Mouse (Mus musculus) frontal cortex, postnatal 25 days (tissue): ENCODE measurements around the gene Col15a1.

Experiments used
- DNase-seq, 2 experiments: peaks; one replicate each; pipeline ENCODE4 v3.0.0; 2022; ENCODE audit warnings: low spot score in 2 of 2

Gene Col15a1

GRCm38 (mm10) chr4:47272452-47273130, 64.6 kb downstream of the Col15a1 start:
- DNase-seq, result no peak

DNA sequence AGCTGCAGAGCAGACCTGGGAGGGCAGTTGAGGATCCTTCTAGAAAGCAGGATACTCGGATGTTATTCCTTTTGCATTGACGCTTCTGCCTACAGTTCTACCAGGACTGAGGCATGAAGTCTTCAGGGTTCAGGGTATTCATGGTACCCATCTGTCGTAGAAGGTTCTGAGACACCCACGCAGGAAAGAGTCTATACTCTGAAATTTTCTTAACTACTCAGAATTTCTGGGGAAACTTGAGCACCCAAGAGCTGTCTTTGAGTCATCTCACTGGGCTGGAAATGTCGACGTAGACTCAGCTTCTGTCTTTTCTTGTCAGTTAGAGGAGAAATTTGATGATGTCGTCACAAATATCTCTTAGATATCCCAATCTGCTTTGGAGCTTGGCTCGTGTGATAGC, 65.8 kb downstream of the Col15a1 start:
- DNase-seq, result no peak

GRCm38 (mm10) chr4:47274911-47275310, 67.0 kb downstream of the Col15a1 start:
- DNase-seq, result no peak

DNA sequence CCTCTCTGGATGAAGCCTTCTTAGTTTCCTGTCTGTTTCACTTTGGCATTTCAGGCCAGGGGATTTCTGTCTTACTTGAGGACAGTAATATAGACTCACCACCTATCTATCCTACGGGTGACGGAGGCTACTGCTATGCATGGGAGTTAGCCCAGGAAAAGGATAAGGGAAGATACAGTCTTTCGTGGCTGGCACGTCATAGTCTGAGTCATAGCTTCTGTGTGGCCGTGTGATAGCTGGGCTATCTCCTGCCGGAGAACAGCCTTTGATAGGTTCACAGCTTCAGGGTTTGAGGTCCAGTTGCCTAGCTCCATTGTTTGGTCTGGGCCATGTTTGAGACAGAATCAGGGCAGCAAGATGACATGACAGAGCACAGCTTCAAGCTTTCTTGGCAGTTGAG, 70.4 kb downstream of the Col15a1 start:
- DNase-seq, result no peak

DNA sequence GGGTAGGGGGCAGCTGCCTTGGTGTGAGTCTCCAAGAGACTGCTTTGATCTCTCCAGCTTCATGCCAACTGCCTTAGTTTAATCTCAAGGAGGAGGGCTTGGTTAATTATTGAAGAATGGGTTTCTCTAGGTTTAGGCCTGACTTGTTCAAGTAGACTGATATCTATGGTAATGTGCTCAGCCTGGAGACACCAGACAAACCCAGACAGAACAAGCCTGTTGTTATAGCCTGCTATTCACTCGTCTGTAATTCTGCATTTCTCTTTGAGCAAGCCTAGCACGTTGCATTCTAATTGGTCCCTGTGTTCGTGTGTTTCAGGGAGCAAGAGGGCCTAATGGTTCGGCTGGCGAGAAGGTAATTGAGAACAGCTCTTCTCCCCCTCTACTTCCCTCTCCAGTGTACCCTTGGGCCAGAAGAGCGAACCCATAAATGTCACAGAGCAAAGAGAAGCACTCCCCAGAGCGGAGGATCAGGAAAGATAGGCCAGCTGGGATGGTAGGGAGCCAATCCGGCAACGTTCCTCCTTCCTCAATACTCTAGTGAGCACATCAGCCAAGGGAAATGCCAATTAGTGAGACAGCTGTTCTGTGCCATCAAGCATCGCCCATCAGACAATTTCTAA, 71.2 kb downstream of the Col15a1 start:
- no peak for DNase-seq

- no peak for DNase-seq
These were observed 72.2 kb downstream of the Col15a1 start for GRCm38 (mm10) chr4:47280126-47280525.

DNA sequence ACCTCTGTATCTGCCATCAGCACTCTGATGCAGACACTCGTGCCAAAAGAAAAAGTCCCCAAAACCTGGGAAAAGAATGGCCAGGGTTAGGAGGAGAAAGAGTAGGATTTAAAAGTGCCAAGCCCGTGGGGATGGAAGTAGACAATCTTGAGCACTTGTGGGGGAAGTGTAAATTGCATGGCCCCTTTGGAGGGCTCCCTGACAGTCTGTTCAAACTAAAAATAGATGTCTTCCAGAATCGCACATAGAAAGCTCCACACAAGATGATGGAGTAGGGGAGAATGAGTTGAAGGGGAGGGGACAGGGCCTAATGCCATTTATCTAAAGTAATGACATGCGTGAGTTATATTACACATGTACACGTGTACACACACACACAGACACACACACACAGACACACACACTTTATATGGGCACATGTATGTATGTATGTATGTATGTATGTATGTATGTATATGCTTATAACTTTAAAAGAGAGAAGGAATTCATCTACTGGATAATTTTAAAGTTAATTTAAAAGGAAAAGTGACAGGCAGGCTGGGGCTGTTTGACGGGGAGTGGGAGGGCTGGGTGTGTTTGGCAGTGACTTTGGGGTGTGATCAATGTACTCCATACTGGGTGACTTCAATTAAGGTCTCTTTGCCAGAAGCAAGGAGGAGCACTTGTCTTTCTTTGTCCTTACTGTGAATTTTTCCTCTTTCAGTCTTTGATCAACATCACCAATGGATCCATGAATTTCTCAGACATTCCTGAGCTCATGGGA, 74.1 kb downstream of the Col15a1 start:
- no peak for DNase-seq

DNA sequence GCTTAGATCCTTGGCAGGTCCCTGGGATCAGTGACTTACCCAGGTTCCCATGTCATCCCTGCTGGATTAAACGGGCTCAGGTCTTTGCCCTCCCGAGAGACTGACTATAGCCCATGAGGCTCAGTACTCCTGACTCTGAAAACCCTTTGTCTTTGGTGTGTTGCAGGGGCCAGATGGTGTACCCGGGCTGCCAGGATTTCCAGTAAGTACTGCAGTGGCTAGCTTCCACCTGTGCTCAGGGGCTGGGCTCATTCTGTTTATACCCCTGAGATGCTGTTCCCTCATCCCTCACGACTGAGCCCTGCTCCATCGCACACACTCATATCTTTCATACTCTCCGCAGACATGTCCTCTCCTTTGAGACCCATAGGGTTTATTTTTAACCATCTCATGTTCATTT, 76.3 kb downstream of the Col15a1 start:
- DNase-seq, result no peak

DNA sequence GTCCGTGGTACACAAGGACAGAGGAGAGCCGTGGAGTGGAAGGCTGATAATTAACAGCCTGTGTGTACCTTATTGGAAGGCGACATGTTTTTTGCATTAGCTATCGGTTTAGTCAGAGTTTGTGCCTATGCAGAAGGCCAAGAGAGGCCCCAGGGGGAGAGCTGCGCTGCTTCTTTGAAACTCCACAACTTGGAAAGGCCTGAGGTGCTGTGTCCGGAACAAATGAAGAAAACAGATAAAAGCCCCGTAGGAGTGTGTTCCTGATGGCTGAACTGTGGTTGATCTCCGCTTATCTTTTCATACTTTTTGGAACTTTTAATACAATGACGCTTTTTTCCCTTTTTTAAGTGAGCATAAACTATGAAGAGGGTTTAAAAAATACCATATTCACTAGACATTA, 76.9 kb downstream of the Col15a1 start:
- no peak for DNase-seq

GRCm38 (mm10) chr4:47286599-47287147, 78.7 kb downstream of the Col15a1 start:
- no peak for DNase-seq

DNA sequence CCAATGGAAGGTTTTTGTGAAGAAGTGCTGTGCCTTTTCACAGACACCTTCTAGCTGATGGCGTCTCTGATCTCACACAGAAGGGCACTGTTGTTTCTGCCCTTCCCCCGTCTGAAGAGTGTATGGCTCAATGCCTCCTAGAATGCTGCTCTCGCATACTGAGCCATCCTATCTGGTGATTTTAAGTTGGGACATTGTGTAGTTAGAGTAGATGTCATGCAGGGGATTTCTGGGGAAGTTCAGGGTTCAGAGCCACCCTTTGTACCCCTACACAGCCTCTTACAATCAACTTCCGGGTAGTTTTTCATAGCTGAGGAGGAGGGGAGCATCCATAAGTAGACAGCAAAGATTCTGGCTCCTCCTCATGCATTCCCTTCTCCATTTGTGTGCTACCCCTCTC, 79.5 kb downstream of the Col15a1 start:
- DNase-seq, result no peak

DNA sequence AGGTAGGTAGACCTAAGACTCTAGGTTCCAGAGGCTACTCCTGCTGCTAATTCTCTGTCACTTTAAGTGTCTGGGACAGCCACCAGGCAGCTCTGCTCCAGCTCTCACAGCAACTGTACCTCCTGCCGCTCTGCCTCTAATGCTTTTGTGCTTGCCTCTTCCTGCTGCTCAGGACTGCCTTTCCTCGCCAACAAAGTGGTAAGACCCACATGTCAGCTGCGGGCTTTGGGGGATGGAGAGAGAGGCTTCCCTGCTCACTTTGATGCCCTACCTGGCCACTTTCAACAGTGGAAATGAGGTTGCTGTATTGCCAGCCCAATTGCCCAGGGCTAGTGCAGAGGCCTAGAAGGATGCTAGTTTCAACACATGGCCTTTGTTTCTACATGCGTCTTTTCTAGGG, 80.3 kb downstream of the Col15a1 start:
- no peak for DNase-seq

GRCm38 (mm10) chr4:47289526-47289925, 81.6 kb downstream of the Col15a1 start:
- no peak for DNase-seq

- no peak for DNase-seq
These were observed 82.5 kb downstream of the Col15a1 start for GRCm38 (mm10) chr4:47290448-47290847.

- DNase-seq, result no peak
These were observed 83.1 kb downstream of the Col15a1 start for GRCm38 (mm10) chr4:47291013-47291412.

GRCm38 (mm10) chr4:47292956-47293355, 85.0 kb downstream of the Col15a1 start:
- DNase-seq, result no peak

DNA sequence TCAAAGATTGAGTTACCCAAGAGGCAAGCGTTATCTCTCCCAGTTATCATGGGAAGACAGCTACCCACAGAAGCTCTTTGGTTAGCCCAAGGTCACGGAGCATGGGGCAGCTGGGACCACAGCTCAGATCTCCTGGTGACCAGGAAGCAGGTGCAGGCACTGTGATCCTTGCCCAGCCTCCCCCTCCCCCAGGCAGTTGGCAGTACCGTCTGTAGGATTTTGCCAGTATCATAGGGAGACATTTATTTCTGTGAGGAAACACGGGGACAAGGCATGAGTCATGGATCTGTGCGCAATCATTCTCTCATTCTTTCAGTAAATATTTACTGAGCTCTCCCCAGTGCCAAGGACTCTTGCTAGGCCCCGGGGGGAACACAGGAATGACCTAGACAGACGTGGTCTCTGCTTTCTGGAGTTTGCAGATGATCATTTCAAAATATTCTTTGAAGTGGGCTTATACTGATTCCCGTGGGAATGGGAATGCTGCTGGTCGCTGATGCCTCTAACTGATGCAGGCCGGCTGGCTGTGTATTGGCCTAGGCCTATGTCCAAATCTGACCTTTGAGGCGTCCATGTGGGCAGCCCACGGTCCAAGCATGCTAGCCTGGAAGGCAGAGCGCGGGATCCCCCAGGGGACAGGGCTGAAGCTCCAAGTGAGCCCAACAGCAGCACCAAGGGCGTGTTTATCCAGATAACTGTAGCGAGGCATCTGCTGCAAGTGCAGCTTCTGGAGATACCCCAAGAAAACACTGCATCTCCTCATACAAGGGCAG, 86.0 kb downstream of the Col15a1 start:
- DNase-seq, result no peak

DNA sequence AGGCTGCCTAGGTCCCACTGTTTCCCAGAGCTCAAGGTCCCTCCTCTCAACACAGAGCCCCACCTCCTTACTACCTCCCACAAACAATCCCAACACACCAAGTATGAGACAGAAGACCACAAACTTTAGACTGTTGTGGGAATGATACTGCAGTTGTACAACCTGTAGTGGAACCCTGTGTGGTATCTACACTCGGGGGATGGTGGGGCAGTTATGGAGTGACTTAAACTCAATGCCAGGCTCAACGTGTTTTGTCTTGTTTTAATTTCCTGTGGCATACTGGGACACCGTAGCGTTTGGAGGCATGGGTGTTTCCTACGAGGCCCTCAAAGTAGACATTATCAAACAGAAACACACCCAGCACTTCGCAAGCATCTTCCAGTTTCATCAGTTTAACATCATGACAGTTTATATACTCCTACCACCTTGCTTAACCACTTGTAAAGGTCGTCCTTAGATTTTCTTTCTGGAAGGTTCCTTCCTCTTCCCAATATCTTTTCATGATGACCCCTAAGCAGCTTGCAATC, 86.6 kb downstream of the Col15a1 start:
- DNase-seq, result no peak

GRCm38 (mm10) chr4:47295547-47295946, 87.6 kb downstream of the Col15a1 start:
- DNase-seq, result no peak

DNA sequence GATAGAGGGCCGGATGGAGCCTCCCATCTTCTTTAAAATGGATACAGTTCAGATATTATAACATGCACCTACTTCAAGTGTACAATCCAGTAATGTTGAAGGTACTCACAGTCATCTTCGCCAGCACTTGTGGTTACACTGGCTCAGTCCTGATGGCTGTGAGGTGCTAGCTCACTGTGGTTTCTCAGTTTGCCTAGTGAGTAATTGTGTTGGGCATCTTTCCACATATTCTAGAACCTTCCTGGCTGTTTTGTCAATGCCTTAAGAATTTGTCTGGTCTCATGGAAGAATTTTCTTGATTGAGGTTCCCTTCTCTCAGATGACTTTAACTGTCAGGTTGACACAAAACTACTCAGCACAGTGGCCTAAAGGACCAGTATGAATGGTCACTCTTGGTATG, 92.7 kb downstream of the Col15a1 start:
- no peak for DNase-seq

GRCm38 (mm10) chr4:47302610-47303009, 94.6 kb downstream of the Col15a1 start:
- DNase-seq, result no peak
